Mouse (Mus musculus) left cerebral cortex, adult 8-10 months (tissue): Measurements from ENCODE around the gene Uchl3. TPM values are rescaled to one million over a fixed set of nuclear protein-coding genes. Genes with fewer than 3 reads are reported as not detected.

Experiments used
- DNase-seq, 2 experiments: peaks; one replicate each; pipeline ENCODE4 v3.0.0; 2022; ENCODE audit warnings: low spot score in 2 of 2
- total RNA-seq, 4 experiments: library from RNA; stranded (reverse); gene quantifications; 2 replicates each; pipeline ENCODE4 v1.2.4; 2022

The Uchl3 gene
- 10 to 100 TPM; 36.6 to 42.0 (median 40.3) TPM for total RNA-seq

DNA sequence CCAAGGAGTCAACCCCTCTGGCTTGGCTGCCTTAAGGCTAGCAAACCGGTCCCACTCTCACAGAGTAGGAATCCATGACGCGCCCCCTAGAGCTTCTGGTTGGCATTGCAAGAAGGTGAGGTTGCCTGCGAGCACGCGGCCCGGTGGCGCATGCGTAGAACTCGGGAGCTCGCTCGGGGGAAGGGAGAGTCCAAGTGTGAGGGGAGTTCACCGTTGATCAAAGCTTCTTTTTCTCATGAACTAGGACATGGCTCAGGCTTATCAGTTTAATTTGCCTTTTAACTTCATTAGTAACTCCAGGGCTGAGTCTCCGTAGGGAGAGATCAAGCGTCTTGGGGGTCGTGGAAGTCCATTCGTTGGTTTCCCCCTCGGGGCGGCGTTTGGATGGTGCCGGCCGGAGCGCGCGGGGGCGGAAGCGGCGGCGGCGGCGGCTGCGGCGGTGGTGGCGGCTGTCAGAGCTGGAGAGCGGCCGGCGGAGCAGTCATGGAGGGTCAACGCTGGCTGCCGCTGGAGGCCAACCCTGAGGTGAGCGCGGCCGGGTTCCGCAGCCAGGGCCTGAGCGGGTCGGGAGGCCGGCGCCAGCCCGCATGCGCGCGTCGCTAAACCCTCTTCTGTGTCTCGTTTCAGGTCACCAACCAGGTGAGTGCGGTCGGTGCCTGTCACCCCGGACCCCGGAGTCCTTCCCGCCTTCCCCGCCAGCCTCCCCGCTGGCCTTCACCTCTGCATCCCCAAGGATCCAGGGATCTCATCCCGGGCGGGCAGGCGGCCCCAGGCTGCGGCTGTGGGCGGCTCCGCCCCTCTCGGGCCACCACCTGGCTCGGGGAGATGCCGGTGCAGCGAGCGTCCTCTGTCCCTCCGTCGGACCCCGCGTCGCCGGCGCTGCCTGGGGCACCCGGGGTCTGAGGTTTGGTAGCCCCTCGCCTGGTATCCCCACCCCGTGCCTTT, at the start of gene Uchl3:
Uchl3 (plus strand) TSS at position 387 of the 945 bp plus-strand sequence.
- peak; percentile 87 to 100 for DNase-seq

DNA sequence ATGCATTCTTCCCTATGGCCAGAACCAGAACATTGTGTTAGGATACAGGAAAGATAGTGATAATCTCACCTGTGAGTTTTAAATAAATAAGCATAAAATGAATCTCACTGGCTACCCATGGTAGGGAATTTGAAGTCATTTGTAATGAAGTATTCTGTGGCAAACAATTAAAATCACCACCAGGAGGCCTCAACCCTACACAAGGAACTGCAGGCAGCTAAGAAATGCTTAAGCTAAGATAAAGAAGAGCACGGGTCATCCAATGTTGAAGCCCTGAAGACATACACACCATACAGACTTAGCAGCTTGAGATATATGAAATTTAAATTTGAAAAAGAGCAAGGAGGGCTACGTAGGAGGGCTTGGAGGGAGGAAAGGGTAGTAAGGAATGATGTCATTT, 47.9 kb upstream of the Uchl3 start:
- no peak for DNase-seq

DNA sequence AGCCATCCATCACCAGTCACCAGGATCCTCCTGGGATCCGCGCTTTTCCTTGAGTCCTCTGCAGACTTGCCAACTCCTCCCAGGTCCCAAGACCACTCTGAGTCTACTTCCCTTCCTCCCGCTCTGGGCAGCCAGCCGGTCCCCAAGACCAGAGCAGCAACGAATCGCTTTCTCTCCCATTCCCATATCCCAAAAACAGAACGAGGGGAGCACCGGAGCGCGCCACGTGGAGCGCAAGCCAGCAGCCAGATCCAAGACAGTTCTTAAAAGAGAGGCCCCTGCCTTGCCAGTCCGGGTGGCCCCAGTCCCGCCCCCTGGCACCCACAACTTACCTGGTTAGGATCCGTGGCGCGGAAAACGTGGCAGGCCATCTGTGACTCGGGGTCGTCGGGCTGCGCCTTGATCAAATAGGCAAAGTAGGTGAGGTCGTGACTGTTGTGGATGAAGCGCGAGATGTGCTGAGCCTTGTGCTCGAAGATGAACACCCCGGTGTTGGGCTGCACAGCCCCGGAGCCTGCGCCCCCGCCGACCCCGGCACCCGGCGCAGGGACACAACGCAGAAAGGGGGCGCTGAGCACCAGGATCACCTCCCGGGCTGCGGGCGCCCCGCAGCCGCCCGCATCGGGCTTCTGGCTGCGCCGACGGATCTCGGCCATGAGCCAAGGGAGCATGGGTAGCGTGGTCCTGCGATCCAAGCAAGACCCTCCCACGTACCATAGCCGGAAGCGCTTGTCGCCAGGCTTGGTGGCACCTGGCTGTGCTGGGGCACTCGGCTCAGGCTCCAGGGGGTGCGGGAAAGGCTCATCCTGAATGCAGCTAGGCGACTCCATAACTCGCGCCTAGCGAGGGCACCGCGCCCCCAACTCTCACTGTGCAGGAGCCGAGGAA, 45.9 kb upstream of the Uchl3 start:
- peak; percentile 15 to 18 for DNase-seq

DNA sequence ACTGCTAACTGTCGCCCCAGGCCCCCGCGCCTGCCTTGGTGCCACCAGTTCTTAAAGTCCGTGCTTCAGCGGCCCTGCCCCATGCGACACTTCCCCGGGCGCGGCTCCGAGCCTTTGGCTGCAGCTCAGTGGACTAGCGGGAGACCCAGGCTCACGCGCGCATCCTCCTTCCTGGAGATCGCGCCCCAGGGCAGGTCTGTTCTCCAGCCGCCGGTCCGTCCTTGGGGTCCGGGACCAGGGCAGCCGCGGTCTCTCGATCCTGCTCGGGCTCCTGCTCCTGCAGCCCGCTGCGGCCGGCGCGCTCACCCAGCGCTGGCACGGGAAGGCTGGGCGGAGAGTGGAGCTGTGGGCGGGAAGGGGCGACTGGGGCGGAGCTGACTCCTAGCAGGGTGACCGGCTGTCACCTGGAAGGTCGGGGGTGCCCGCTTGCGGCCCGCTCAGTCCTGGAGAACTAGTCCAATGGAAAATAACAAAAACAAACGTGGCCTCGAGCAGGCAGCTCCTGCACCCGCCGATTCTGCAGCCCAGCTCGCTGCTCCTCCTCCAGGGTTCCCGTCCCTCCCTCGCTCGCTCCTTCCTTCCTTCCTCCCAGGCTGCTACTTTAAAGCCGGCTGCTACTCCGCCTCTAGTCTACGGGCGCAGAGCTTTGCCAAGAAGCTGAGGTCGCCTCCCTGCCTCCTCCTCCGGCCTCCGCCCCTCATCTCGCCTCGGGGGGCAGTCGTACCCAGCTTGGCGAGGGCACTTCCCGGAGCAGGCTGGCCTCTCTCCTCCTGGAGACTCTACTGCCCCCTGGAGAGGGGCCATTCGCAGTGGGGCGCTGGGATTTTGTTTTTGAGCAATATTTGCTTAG, 45.0 kb upstream of the Uchl3 start, which contains the start of gene Tbc1d4:
Tbc1d4 (minus strand) TSS at position 673 of the 850 bp plus-strand sequence.
- peak; percentile 44 to 60 for DNase-seq

DNA sequence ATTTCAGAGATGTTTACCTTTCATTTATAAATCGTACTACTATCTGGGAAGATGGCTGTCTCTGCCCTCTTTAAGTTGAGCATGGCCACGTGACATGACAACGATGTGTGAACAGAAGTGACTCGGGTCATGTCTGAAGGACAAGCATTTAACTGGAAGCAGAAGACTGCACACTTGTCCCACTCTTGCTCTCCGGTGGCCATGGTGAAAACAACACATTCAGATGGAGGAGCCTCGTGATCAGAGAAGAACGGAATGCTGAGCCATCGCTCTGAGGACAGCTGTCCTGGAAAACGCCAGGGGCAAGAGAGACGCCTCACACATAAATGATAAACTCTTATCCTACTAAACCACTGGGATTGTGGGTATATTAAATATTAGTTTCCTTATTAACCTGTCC, 43.1 kb upstream of the Uchl3 start:
- DNase-seq, result no peak

DNA sequence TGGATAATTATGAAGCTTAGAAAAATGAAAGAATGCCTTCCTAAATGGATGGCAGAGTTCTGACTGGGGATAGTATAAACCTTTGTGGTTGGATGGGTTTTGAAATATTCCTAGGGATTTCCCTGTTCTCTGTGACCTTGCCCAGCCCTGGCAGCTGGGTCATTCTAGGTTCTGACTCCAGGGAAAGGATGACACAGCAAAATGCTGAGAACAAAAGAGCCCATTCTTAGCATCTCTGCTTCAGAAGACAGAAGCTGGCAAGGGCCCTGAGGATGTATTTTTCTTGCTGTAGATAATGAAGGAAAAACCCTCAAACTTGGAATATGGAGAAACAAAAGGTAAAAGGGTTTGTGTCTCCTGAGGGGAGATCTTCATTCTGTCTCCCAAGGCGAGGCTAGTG, 40.6 kb upstream of the Uchl3 start:
- no peak for DNase-seq

DNA sequence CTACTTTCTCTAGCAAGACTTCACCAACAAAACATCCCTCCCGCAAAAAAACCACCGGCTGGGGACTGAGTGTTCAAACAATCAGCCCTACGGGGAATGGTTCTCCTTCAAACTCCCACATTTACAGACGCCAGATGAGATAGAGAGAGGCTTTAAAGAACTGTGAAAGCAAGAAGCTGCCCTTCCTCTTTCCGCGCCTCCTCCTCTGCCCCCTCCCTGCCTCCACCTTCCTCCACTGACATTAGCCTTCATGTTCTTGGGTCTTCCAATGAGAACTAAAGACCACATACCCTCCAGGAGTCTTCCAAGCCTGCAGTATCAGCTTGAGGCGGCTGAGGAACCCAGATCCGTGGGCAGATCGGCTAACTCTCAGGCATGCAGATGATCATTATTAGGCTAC, 37.6 kb upstream of the Uchl3 start:
- no peak for DNase-seq

DNA sequence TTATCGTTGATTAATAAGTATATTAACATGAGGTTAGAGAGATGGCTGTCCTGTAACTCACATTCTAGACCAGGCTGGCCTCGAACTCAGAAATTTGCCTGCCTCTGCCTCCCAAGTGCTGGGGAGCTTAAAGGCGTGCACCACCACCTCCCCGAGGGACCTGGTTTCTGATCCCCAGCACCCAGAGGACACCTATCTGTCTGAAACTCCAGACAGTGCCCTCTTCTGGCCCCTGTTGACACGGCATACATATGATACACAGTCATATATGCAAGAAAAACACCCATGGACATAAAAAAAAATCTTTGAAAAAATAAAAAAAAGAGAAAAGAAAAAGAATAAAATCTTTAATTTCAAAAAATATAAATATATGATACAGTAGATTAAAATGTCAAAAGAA, 36.1 kb upstream of the Uchl3 start:
- DNase-seq, result no peak

DNA sequence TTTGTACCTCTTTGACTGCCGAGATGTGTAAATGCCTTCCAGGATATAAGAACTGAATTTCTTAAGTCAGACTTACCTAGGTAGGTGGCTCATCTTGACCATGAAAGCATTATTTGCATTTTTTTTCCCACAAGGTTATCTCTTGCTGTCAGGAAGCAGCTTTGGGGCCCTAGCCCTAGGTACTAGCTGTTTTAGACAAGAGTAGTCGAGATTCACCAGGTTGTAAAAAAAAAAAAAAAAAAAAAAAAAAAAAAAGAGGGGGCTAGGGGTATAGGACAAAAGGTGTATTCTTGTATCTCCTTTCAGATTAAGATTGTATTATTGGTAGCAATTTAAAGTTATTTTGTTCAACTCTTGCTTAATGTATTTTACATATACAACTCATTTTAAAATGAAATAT, 23.2 kb upstream of the Uchl3 start:
- no peak for DNase-seq

DNA sequence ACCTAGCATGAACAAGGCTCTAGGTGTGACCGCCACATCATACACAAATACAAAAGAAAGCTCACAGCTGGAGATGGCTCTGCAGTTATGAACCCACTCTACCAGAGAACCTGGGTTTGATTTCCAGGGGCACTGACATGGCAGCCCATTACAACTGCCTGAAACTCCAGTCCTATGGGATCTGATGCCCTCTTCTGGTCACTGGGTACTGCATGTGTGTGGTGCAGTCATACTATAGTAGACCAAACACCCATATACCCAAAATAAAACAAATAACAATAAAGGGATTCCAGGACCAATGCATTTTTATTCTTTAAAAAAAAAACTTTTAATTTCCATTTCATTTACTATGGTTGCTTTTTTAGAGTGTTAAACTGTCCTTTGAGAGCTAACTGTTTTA, 18.0 kb upstream of the Uchl3 start:
- no peak for DNase-seq

DNA sequence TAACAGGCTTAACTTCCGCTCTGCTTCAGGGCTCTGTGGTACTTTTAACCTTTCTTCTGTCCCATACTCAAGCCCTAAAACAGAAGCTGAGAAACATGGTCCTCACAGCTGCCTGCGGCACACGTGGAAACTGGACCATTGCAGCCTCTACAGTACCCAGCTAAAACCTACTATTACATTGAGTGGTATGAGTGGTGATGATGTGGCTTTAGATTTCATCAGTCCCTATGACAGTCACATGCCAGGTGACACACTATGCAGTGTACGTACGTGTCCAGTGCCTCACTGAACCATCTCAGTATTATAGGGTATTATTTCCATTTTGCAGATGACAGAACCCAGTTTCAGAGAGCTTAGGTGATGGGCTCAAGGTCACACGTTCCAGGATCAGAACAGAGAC, 16.4 kb upstream of the Uchl3 start:
- DNase-seq, result no peak

DNA sequence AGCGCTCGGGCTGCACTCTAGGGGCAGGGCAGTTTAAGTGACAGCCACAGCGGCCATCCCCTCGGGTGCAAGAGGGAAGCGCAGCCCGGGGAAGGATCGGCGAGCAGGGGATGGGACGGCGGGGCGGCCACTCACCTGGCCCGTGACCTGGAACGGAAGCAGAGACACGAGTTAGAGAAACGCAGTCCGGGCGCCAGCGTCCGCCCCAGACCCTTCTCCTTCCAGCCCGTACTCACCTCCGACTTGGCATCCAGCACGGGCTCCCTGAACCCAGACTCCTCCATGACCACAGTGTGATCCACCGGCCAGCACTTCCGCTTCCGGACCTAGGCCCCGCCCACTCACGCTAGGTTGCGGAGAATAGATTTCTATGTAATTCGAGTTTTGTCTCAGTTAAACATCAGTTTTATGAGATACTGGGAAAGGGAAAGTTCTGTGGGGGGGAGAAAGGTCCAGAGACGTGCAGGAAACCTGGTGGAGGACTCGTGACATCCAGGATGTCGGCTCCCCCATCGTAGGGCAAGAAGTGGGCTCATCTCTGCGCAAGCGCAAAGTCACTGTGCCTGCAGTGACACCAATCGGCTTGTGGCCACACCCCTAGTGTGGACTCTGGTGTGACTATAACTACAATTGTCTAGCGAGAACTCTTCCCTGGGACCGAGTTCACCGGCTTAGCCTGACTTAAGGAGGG, 13.5 kb upstream of the Uchl3 start, which contains the start of gene Commd6:
Commd6 (minus strand) TSS at position 534 of the 691 bp plus-strand sequence.
- DNase-seq, result peak; percentile 88 to 93

DNA sequence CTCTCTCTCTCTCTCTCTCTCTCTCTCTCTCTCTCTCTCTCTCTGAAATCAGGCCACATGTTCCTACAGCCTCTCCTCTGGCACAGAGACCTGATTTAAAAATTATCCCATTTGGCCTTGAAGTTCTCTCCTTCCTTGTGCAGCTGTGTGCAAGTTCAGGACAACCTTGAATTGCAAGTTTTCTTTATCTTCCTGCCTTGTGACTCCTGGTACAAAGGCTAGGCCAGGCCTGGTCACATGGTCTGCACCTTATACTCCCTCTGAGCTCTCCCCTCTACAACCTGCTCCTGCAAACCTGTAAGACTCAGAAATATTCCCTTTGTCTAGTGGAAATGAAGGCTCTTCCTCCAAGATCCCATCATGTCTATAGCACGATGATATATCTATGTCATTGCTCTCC, 8.8 kb upstream of the Uchl3 start:
- no peak for DNase-seq

DNA sequence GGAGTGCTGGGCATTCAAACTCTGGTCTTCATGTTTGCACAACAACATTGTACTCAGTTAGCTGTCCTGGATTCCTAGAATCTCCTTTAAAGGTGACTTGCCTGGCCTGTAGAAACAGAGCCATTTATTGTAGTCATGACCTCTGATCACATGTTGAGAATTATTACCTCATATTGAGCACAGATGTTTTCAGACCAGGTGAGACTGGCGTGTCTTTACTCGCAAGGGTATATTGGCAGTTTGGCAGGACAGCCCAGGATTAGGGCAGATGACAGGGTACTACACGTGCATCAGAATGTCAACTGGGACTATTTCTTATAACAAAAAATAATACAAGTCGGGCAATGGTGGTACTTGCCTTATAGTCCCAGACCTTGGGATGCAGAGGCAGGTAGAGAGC, 3.2 kb upstream of the Uchl3 start:
- no peak for DNase-seq

DNA sequence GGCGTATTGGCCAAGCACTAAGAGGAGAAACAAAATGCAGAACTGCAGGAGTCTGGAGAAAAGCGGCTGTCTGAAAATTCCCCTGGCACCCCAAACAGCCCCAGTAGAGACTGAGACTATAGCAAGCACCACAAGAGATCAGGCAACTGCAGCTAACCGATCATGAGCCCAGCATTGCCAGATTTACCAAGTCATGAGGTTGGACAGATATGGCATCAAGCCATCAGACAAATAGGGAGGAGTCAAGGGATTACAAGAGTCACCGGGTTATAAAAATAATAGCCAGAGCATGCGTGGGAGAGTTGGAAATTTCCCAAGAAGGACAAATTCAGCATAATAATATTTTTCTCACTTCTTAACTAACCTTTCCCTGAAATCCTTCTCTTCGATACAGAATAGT, 1.2 kb upstream of the Uchl3 start:
- no peak for DNase-seq

DNA sequence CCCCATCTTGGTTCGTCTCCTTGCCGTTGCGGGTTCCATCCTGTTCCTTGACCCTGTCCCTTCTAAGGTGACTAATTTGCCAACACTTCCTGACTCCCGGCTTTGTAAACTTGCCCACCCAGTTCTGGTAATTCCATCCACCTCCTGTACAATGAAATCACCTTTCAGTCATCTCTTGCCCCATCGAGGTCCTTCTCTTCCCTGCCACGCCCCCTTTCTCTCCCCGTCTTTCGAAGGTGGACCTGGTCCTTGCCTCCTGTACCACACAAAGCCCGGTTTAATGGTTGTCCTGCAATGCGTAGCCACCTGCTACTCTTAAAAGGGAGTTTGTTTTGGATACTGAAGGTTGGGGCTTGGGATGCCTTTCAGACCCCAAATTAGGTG, 751 bp downstream of the Uchl3 start:
- DNase-seq, result no peak

DNA sequence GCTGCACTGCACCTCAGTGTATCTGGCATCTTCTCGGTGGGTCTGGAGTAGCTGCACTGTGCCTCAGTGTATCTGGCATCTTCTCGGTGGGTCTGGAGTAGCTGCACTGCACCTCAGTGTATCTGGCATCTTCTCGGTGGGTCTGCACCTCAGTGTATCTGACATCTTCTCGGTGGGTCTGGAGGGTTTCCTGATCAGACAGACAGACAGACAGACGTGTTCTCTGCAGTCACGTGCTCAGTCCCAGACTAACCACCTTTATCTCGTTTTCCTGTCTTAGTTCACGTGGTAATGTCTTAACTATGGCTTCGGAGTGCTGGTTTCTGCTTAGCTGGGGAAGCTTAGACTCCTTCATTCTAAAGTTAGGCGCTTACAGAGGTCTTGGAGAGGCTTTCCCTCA, 2.5 kb downstream of the Uchl3 start:
- no peak for DNase-seq

DNA sequence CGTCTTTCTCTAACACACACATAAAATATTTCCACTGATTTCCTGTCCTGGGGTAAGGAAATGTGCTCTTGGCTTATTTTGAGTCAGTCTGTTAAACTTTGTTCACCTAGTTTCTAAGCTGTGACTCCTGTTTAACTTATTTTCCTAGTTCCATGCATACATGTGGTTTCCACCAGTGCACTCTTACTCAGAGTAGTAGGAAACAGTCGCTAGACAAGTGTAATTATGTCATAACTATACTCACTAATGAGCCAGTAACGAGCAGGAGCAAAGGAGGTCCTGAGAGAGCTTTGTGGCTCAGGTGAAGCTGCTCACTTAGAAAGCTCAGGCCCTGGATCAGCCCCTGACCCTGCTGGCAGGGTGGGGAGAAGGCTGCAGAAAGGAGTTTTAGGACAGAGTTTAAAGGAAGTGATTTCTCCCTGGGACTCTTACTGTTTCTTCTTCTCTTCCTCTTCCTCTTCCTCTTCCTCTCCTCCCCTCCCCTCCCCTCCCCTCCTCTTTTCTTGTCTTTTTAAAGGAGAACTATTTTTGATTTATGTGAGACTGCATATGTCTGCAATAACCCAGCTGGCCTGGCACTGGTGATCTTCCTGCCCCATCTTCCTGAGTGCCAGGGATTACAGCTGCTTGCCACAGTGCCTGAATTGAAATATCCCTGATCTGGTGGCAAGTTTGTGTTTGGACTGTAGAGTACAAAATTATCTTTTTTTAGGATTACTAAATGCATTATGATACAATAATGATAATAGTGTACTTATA, 8.1 kb downstream of the Uchl3 start:
- DNase-seq, result no peak

DNA sequence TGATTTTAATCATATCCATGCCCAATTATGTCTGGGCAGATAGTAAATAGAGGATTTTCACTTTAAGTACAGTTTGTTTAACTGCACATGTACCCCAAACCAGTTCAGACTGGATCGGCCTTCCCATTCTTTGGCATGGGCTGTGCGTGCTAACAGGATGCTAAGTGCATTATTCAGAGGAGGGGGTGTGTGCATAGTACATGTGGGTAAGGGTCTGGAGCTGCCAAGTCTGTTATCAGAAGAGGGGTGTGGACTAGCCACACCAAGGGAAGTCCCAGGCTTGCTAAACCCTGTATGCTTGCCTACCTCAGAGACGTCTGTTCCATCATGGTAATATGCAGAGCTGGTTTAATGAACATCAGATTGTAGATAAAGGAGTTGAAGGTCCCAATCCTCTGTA, 10.5 kb downstream of the Uchl3 start:
- no peak for DNase-seq

DNA sequence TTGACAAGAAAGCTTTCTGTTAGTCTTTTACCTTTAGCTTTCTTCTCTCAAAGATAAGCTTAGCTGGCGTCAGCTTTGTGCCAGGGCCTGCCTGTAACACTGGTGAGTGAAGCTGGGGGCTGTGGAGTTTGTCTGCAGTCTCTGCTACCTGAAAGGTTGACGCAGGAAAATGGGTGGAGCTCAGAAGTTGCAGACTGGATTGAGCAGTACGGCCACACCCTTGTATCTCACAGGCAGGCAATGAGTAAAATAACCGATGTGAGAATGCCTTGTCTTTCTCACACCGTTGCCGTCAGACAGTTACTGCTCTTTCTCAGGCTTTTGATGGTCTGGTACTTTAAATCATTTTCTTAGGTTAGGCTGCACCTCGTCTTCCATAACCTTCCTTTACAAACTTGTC, 12.3 kb downstream of the Uchl3 start:
- no peak for DNase-seq
